Mouse (Mus musculus) midbrain, embryonic 10.5 days (tissue): ENCODE results near the gene Ncf1. TPM values are rescaled to one million over a fixed set of nuclear protein-coding genes. Genes with fewer than 3 reads are reported as not detected.

Experiments used
- DNase-seq: peaks from one replicate; pipeline ENCODE4 v3.0.0-alpha.2; 2017; ENCODE audit warnings: low spot score
- H3K27ac ChIP-seq: fragments of 300-500 bp; sonication (generic); replicated peaks from 2 replicates; pipeline ENCODE4 v1.5.1; 2016; ENCODE audit warnings: mild to moderate bottlenecking
- H3K27me3 ChIP-seq: fragments of 300-500 bp; sonication (generic); 2 replicates; pipeline ENCODE4 v1.6.1; 2016; ENCODE audit warnings: low read depth, mild to moderate bottlenecking; ENCODE audit not compliant: poor library complexity, severe bottlenecking
- H3K36me3 ChIP-seq: fragments of 300-500 bp; sonication (generic); 2 replicates; pipeline ENCODE4 v1.6.1; 2016; ENCODE audit warnings: mild to moderate bottlenecking, moderate library complexity
- H3K4me1 ChIP-seq: fragments of 300-500 bp; sonication (generic); 2 replicates; pipeline ENCODE4 v1.6.1; 2016
- H3K4me3 ChIP-seq: fragments of 300-500 bp; sonication (generic); 2 replicates; pipeline ENCODE4 v1.5.1; 2016; ENCODE audit warnings: mild to moderate bottlenecking, moderate library complexity
- H3K9me3 ChIP-seq: fragments of 300-500 bp; sonication (generic); replicated peaks from 2 replicates; pipeline ENCODE4 v1.6.1; 2016; ENCODE audit warnings: mild to moderate bottlenecking
- WGBS: fragments of 180-500 bp; shearing (Covaris S2); methylation state at CpG from one replicate; pipeline ENCODE4 v1.1.7; 2016; 5-methylcytosine and 5-hydroxymethylcytosine counted together
- polyA plus RNA-seq: library from polyadenylated mRNA; unstranded; fragments of >200 nt; fragmentation: Nextera tagmentation; extraction: Ambion mirVana; gene quantifications from 2 replicates; pipeline ENCODE4 v1.2.1, GENCODE M21; 2016

Ncf1 gene
- polyA plus RNA-seq, 1 experiment from 2014 or later: 2.7 TPM

- no peaks in the 10 kb centered on the region for H3K9me3 ChIP-seq
- H3K36me3 ChIP-seq: peaks cover 81% of the 10 kb centered on the region
- 49% methylated on average over 28 of the region's 28 CpGs for WGBS
- no peaks in the 10 kb centered on the region for H3K27me3 ChIP-seq
- H3K4me1 ChIP-seq: peaks cover 48% of the 10 kb centered on the region
- peak; percentile 87 for DNase-seq
- H3K27ac ChIP-seq: peak overlapping the region; percentile 89
- peak overlapping the region; percentile 23; the same call in 1 of the 2 replicates for H3K4me3 ChIP-seq
Observed at GRCm38 (mm10) chr5:134237936-134238760, 8.7 kb upstream of the Ncf1 start.

- H3K27me3 ChIP-seq: no peaks in the 10 kb centered on the region
- no peak for DNase-seq
- H3K4me1 ChIP-seq: peaks cover 54% of the 10 kb centered on the region
- peaks cover 74% of the 10 kb centered on the region for H3K36me3 ChIP-seq
- H3K4me3 ChIP-seq: no peak overlapping the region
- 94% methylated on average over 11 of the region's 11 CpGs for WGBS
- H3K27ac ChIP-seq: peak overlapping the region; percentile 89
- H3K9me3 ChIP-seq: no peaks in the 10 kb centered on the region
Observed at GRCm38 (mm10) chr5:134237508-134237907, 8.1 kb upstream of the Ncf1 start.

GRCm38 (mm10) chr5:134236796-134237195, 7.4 kb upstream of the Ncf1 start:
- Histone ChIP-seq H3K27ac (0 out of 2 replicates have a peak overlapping the region, but pooled peaks have one; percentile 89), H3K4me1 (peaks cover 57% of the 10 kb centered on the region), H3K4me3 (no peak overlapping the region), H3K9me3 (no peaks in the 10 kb centered on the region), H3K36me3 (peaks cover 67% of the 10 kb centered on the region), H3K27me3 (no peaks in the 10 kb centered on the region)
- DNase-seq: no peak
- 92% methylated on average over 6 of the region's 6 CpGs for WGBS

GRCm38 (mm10) chr5:134236241-134236640, 6.8 kb upstream of the Ncf1 start:
- H3K27ac ChIP-seq: peak overlapping the region; percentile 43; the same call in 1 of the 2 replicates
- H3K4me3 ChIP-seq: no peak overlapping the region
- H3K36me3 ChIP-seq: peaks cover 62% of the 10 kb centered on the region
- DNase-seq: no peak
- WGBS: 91% methylated on average over 3 of the region's 3 CpGs
- H3K9me3 ChIP-seq: no peaks in the 10 kb centered on the region
- H3K27me3 ChIP-seq: no peaks in the 10 kb centered on the region
- peaks cover 57% of the 10 kb centered on the region for H3K4me1 ChIP-seq

GRCm38 (mm10) chr5:134235111-134235510, 5.7 kb upstream of the Ncf1 start:
- peak overlapping the region; percentile 43 for H3K27ac ChIP-seq
- H3K36me3 ChIP-seq: peaks cover 50% of the 10 kb centered on the region
- H3K27me3 ChIP-seq: no peaks in the 10 kb centered on the region
- peaks cover 57% of the 10 kb centered on the region for H3K4me1 ChIP-seq
- H3K4me3 ChIP-seq: no peak overlapping the region
- no peak for DNase-seq
- WGBS: 62% methylated on average over 6 of the region's 6 CpGs
- no peaks in the 10 kb centered on the region for H3K9me3 ChIP-seq

- Histone ChIP-seq H3K36me3 (peaks cover 41% of the 10 kb centered on the region), H3K9me3 (no peaks in the 10 kb centered on the region), H3K4me1 (peaks cover 52% of the 10 kb centered on the region), H3K27ac (peak overlapping the region; percentile 57), H3K4me3 (no peak overlapping the region), H3K27me3 (no peaks in the 10 kb centered on the region)
- WGBS: 77% methylated on average over 2 of the region's 2 CpGs
- no peak for DNase-seq
Observed at GRCm38 (mm10) chr5:134234205-134234604, 4.8 kb upstream of the Ncf1 start.

GRCm38 (mm10) chr5:134233244-134233651, 3.8 kb upstream of the Ncf1 start:
- 0 out of 2 replicates have a peak overlapping the region, but pooled peaks have one; percentile 0 for H3K27ac ChIP-seq
- 83% methylated on average over 7 of the region's 7 CpGs for WGBS
- H3K9me3 ChIP-seq: no peaks in the 10 kb centered on the region
- no peak overlapping the region for H3K4me3 ChIP-seq
- peaks cover 32% of the 10 kb centered on the region for H3K36me3 ChIP-seq
- no peaks in the 10 kb centered on the region for H3K27me3 ChIP-seq
- DNase-seq: no peak
- H3K4me1 ChIP-seq: peaks cover 46% of the 10 kb centered on the region

- 71% methylated on average over 7 of the region's 7 CpGs for WGBS
Observed at GRCm38 (mm10) chr5:134232568-134232967, 3.1 kb upstream of the Ncf1 start.

GRCm38 (mm10) chr5:134232111-134232510, 2.7 kb upstream of the Ncf1 start:
- Histone ChIP-seq H3K4me1 (peaks cover 46% of the 10 kb centered on the region), H3K27me3 (no peaks in the 10 kb centered on the region), H3K9me3 (no peaks in the 10 kb centered on the region), H3K36me3 (peaks cover 20% of the 10 kb centered on the region), H3K4me3 (no peak overlapping the region), H3K27ac (peak overlapping the region; percentile 43; the same call in 1 of the 2 replicates)
- no peak for DNase-seq
- WGBS: 88% methylated on average over 6 of the region's 6 CpGs

More at GRCm38 (mm10) chr5:134232568-134232967, 3.1 kb upstream of the Ncf1 start:
- H3K27me3 ChIP-seq: no peaks in the 10 kb centered on the region
- peaks cover 45% of the 10 kb centered on the region for H3K4me1 ChIP-seq
- H3K27ac ChIP-seq: peak overlapping the region; percentile 43; the same call in 1 of the 2 replicates
- H3K4me3 ChIP-seq: no peak overlapping the region
- H3K36me3 ChIP-seq: peaks cover 25% of the 10 kb centered on the region
- no peaks in the 10 kb centered on the region for H3K9me3 ChIP-seq
- no peak for DNase-seq

GRCm38 (mm10) chr5:134231376-134231775, 2.0 kb upstream of the Ncf1 start:
- H3K9me3 ChIP-seq: no peaks in the 10 kb centered on the region
- DNase-seq: no peak
- peaks cover 13% of the 10 kb centered on the region for H3K36me3 ChIP-seq
- H3K4me3 ChIP-seq: no peak overlapping the region
- H3K27ac ChIP-seq: no peak overlapping the region
- peaks cover 53% of the 10 kb centered on the region for H3K4me1 ChIP-seq
- WGBS: 87% methylated on average over 5 of the region's 5 CpGs
- H3K27me3 ChIP-seq: no peaks in the 10 kb centered on the region

GRCm38 (mm10) chr5:134228249-134228638, 1.2 kb downstream of the Ncf1 start:
- peak overlapping the region; percentile 57 for H3K27ac ChIP-seq

GRCm38 (mm10) chr5:134227574-134228248, 1.7 kb downstream of the Ncf1 start:
- 41% methylated on average over 11 of the region's 11 CpGs for WGBS
- Histone ChIP-seq H3K36me3 (no peaks in the 10 kb centered on the region), H3K9me3 (no peaks in the 10 kb centered on the region), H3K27ac (peak overlapping the region; percentile 53), H3K4me1 (peaks cover 27% of the 10 kb centered on the region), H3K27me3 (peaks cover 3% of the 10 kb centered on the region), H3K4me3 (no peak overlapping the region)
- DNase-seq: peak; percentile 63

More at GRCm38 (mm10) chr5:134228249-134228638, 1.2 kb downstream of the Ncf1 start:
- Histone ChIP-seq H3K4me1 (peaks cover 31% of the 10 kb centered on the region), H3K9me3 (no peaks in the 10 kb centered on the region), H3K27me3 (no peaks in the 10 kb centered on the region), H3K4me3 (no peak overlapping the region), H3K36me3 (no peaks in the 10 kb centered on the region)
- whole genome bisulfite sequencing: 85% methylated on average over 6 of the region's 6 CpGs
- no peak for DNase-seq

- Histone ChIP-seq H3K9me3 (no peaks in the 10 kb centered on the region), H3K27ac (peak overlapping the region; percentile 53), H3K36me3 (no peaks in the 10 kb centered on the region), H3K4me3 (no peak overlapping the region), H3K4me1 (peaks cover 29% of the 10 kb centered on the region), H3K27me3 (peaks cover 10% of the 10 kb centered on the region)
- no peak for DNase-seq
- WGBS: 79% methylated on average over 12 of the region's 12 CpGs
Observed at GRCm38 (mm10) chr5:134226946-134227345, 2.5 kb downstream of the Ncf1 start.
